Mouse (Mus musculus) cortical plate, adult 2 months (tissue): ENCODE results near the gene Ifit3b.

Source experiments
- CTCF ChIP-seq: fragments of 200-500 bp; IDR thresholded peaks from 2 replicates; pipeline ENCODE4 v1.5.1; 2011; ENCODE audit warnings: mild to moderate bottlenecking, control low read depth, low read length; ENCODE audit not compliant: insufficient read depth; ENCODE audit errors: extremely low read depth
- POLR2A ChIP-seq: fragments of 200-500 bp; IDR thresholded peaks from 2 replicates; pipeline ENCODE4 v1.6.1; 2011; ENCODE audit warnings: mild to moderate bottlenecking, low read length, control low read depth; ENCODE audit not compliant: insufficient read depth; ENCODE audit errors: extremely low read depth

DNA sequence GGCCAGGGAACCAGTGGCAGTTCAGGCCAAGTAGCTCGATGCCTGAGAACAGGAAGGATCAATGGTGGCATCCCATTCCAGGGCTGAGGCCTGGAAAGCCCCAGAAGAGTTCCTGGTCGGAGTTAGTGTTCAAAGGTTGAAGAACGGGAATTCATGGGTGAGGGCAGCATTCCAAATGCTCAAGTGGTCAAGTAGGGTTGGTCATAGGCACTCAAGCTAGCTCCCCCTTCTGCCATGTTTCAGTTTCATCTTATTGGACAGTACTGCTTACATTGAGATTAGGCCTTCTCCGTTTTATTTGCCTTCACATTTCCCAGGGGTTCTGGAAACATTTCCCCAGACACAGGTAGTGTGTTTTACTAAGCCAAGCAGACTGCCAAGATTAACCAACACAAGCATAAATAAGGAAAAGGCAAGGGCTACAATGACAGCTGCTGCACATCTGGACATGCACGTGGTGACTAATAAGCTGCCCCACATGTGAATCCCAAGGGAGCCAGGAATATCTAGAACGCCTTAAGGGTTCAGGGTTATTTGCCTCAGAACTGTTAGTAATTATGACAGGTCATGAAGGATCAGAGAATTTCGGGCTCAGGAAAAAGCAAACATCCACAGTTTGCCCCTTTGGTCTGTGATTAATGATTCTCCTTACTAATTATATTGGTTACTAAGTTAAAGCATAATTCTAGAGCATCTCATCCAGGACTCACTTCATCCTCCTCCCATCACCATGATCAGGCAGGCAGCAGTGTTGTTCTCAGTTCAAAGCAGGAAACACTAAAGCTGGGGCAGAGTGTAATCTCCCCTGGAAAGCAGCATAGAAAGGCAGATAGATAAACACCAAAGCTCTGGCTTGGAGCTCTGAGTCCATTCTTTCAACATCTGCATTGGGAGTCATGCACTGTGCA, 38.5 kb upstream of the Ifit3b start:
- TF ChIP-seq CTCF = no peak
- TF ChIP-seq POLR2A = no peak
